Mouse (Mus musculus): ENCODE measurements around the gene Agmo. TPM values are rescaled to one million over a fixed set of nuclear protein-coding genes. Genes with fewer than 3 reads are reported as not detected.

The Agmo gene
- 9.8 TPM for polyA plus RNA-seq (2014; fragmentation: Illumina TruSeq; extraction: RNeasy Lipid Tissue Mini Kit (QIAGEN cat#74804); ENCODE audit: insufficient read depth, low read depth, low replicate concordance)

DNA sequence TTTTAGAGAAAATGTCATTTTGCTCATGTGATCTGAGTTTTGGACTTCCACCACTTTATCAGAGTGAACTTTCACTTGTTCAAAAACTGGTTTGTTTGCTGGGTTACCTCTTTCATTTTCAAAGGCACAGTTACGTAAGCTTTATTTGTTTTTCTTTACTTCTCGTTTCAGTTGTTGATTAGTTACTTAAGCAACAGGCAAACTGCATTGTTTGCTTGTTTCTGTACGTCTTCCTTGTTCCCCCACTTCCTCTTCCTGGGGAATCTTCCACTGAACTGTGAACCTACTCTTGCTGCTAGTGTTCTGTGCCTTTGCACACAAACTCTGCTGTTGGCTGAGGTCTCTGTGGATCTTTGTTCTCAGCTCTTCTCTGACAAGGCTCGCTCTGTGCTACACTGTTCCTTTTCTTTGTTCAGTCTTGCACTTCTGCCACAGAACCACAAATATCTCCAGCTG lies at the start of gene Agmo:
Gene Agmo, plus strand, starts transcription at position 76 of the 456 bp plus-strand sequence.

Other genes starting within 250 kb of the Agmo start
- gene Meox2, start 133.1 kb upstream of the Agmo start, polyA plus RNA-seq (2014; fragmentation: Illumina TruSeq; extraction: RNeasy Lipid Tissue Mini Kit (QIAGEN cat#74804); ENCODE audit: insufficient read depth, low read depth, low replicate concordance): 13.2 TPM

All from lung, adult 10 weeks (tissue).